Mouse (Mus musculus) heart, embryonic 12.5 days (tissue): ENCODE data around the gene Ppp6r2. TPM values are rescaled to one million over a fixed set of nuclear protein-coding genes. Genes with fewer than 3 reads are reported as not detected.
A peak's percentile ranks its signal among the peaks of the same experiment; 100 is the strongest.

ENCODE experiments used
- ATAC-seq: fragments of 200-750 bp; cut with Nextera tagmentation; 2 replicates; pipeline ENCODE4 v1.8.0; 2017; ENCODE audit warnings: moderate TSS enrichment, moderate library complexity; ENCODE audit not compliant: insufficient number of reproducible peaks, low FRiP score
- H3K27ac ChIP-seq: fragments of 300-500 bp; sonication (generic); 2 replicates; pipeline ENCODE4 v1.5.1; 2016; ENCODE audit warnings: mild to moderate bottlenecking, moderate library complexity; ENCODE audit not compliant: poor library complexity, severe bottlenecking
- H3K27me3 ChIP-seq: fragments of 300-500 bp; sonication (generic); replicated peaks from 2 replicates; pipeline ENCODE4 v1.6.1; 2016; ENCODE audit warnings: mild to moderate bottlenecking, moderate library complexity
- H3K36me3 ChIP-seq: fragments of 300-500 bp; sonication (generic); 2 replicates; pipeline ENCODE4 v1.6.1; 2016; ENCODE audit warnings: mild to moderate bottlenecking, moderate library complexity
- H3K4me1 ChIP-seq: fragments of 300-500 bp; sonication (generic); replicated peaks from 2 replicates; pipeline ENCODE4 v1.6.1; 2016; ENCODE audit warnings: mild to moderate bottlenecking
- H3K4me2 ChIP-seq: fragments of 300-500 bp; sonication (generic); 2 replicates; pipeline ENCODE4 v1.6.1; 2016; ENCODE audit warnings: mild to moderate bottlenecking, moderate library complexity
- H3K4me3 ChIP-seq: fragments of 300-500 bp; sonication (generic); 2 replicates; pipeline ENCODE4 v1.5.1; 2016; ENCODE audit warnings: mild to moderate bottlenecking
- H3K9ac ChIP-seq: fragments of 300-500 bp; sonication (generic); 2 replicates; pipeline ENCODE4 v1.6.1; 2016; ENCODE audit warnings: mild to moderate bottlenecking, moderate library complexity
- H3K9me3 ChIP-seq: fragments of 300-500 bp; sonication (generic); replicated peaks from 2 replicates; pipeline ENCODE4 v1.6.1; 2016; ENCODE audit warnings: mild to moderate bottlenecking, moderate library complexity
- WGBS: fragments of 180-500 bp; shearing (Covaris S2); methylation state at CpG from one replicate; pipeline ENCODE4 v1.1.7; 2016; 5-methylcytosine and 5-hydroxymethylcytosine counted together
- polyA plus RNA-seq: library from polyadenylated mRNA; unstranded; fragments of >200 nt; fragmentation: Nextera tagmentation; extraction: Ambion mirVana; gene quantifications from 2 replicates; pipeline ENCODE4 v1.2.1, GENCODE M21; 2016

Ppp6r2 gene
- polyA plus RNA-seq, 1 experiment from 2014 or later = 25.9 TPM

- Histone ChIP-seq H3K27me3 (no peaks in the 10 kb centered on the region), H3K36me3 (peaks cover 12% of the 10 kb centered on the region), H3K4me3 (peak overlapping the region; percentile 97), H3K9ac (peak overlapping the region; percentile 95), H3K27ac (no peak overlapping the region), H3K4me1 (peaks cover 29% of the 10 kb centered on the region), H3K9me3 (no peaks in the 10 kb centered on the region; the same call in 1 of the 2 replicates), H3K4me2 (peak overlapping the region; percentile 97)
- ATAC-seq = no peak
- 65% methylated on average over 6 of the region's 6 CpGs for WGBS
Observed at GRCm38 (mm10) chr15:89212495-89212894, 1.1 kb downstream of the Ppp6r2 start.

- Histone ChIP-seq H3K9ac (no peak overlapping the region), H3K36me3 (peaks cover 12% of the 10 kb centered on the region), H3K4me1 (peaks cover 29% of the 10 kb centered on the region), H3K4me3 (no peak overlapping the region), H3K27ac (no peak overlapping the region), H3K9me3 (no peaks in the 10 kb centered on the region; the same call in 1 of the 2 replicates), H3K27me3 (no peaks in the 10 kb centered on the region), H3K4me2 (no peak overlapping the region)
- no peak for ATAC-seq
- 60% methylated on average over 3 of the region's 3 CpGs for WGBS
Observed at GRCm38 (mm10) chr15:89213517-89213916, 2.2 kb downstream of the Ppp6r2 start.

- Histone ChIP-seq H3K4me3 (no peak overlapping the region), H3K27me3 (no peaks in the 10 kb centered on the region), H3K36me3 (peaks cover 12% of the 10 kb centered on the region), H3K4me2 (no peak overlapping the region), H3K9ac (no peak overlapping the region), H3K9me3 (no peaks in the 10 kb centered on the region; the same call in 1 of the 2 replicates), H3K27ac (no peak overlapping the region), H3K4me1 (peaks cover 29% of the 10 kb centered on the region)
- 89% methylated on average over 3 of the region's 3 CpGs for WGBS
- ATAC-seq = no peak
Observed at GRCm38 (mm10) chr15:89214953-89215352, 3.6 kb downstream of the Ppp6r2 start.

DNA sequence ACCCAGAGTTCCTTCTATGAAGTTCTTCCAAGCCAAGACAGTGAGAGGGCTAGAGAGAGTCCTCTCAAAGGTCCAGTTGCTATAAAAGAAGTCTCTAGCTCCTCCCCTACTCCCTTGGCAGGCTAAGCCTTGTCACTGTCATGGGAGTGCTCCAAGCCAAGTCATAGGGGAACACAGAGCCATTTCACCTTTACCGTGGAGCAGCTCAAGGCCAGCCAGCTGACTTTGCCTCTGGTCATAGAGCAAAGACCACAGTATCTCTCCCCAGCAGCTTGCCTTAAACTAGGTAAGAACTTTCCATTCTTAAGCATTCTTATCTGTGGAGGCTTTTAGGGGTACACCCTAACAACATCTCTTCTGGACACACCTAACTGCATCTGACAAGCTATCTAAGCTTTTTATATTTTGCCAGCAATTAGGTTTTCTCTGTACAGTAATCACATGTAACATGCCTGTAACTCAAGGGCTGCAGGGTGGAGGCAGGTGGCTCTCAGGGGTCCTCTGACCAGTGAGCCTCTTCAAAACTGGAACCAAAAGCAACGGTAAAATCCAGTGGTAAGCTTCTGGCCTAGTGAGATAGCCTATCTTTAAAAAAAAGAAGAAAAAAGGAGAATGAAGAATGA is 4.4 kb downstream of the Ppp6r2 start:
- no peak overlapping the region for H3K4me2 ChIP-seq
- H3K36me3 ChIP-seq = peaks cover 12% of the 10 kb centered on the region
- no peak overlapping the region for H3K4me3 ChIP-seq
- H3K27ac ChIP-seq = peak overlapping the region; percentile 40
- no peaks in the 10 kb centered on the region for H3K27me3 ChIP-seq
- H3K9ac ChIP-seq = no peak overlapping the region
- ATAC-seq = no peak
- H3K9me3 ChIP-seq = no peaks in the 10 kb centered on the region; the same call in 1 of the 2 replicates
- 61% methylated on average over 2 of the region's 2 CpGs for WGBS
- peaks cover 29% of the 10 kb centered on the region for H3K4me1 ChIP-seq

DNA sequence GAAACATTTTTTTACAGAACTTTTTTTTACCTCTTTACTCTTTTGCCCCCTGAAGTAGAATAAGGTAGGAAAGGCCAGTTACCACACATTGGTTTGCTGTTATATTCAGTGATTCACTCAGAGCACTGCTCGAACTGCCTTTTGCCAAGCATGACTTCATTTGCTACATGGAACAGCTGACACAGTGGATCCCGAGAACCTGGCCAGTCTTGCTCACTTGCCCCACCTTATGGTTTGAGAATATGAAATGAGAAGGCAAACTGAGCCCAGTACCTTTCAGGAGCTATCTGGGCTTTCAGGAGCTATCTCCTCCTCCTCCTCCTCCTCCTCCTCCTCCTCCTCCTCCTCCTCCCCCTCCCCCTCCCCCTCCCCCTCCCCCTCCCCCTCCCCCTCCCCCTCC is 22.2 kb downstream of the Ppp6r2 start:
- Histone ChIP-seq H3K36me3 (peaks cover 5% of the 10 kb centered on the region), H3K4me1 (no peaks in the 10 kb centered on the region), H3K27me3 (no peaks in the 10 kb centered on the region), H3K4me3 (no peak overlapping the region), H3K9ac (no peak overlapping the region), H3K4me2 (no peak overlapping the region), H3K9me3 (no peaks in the 10 kb centered on the region), H3K27ac (no peak overlapping the region)
- WGBS = 42% methylated on average over 2 of the region's 2 CpGs
- ATAC-seq = no peak

- H3K36me3 ChIP-seq = peaks cover 5% of the 10 kb centered on the region
- no peak overlapping the region for H3K9ac ChIP-seq
- no peak overlapping the region for H3K4me2 ChIP-seq
- H3K4me1 ChIP-seq = peaks cover 3% of the 10 kb centered on the region
- ATAC-seq = no peak
- no peak overlapping the region for H3K4me3 ChIP-seq
- no peaks in the 10 kb centered on the region for H3K27me3 ChIP-seq
- no peak overlapping the region for H3K27ac ChIP-seq
- WGBS = 89% methylated on average over 4 of the region's 4 CpGs
- H3K9me3 ChIP-seq = no peaks in the 10 kb centered on the region
Observed at GRCm38 (mm10) chr15:89234052-89234451, 22.7 kb downstream of the Ppp6r2 start.

GRCm38 (mm10) chr15:89239751-89240392 is 28.5 kb downstream of the Ppp6r2 start:
- Histone ChIP-seq H3K9ac (no peak overlapping the region), H3K27me3 (no peaks in the 10 kb centered on the region), H3K9me3 (no peaks in the 10 kb centered on the region), H3K27ac (peak overlapping the region; percentile 61), H3K4me3 (no peak overlapping the region), H3K36me3 (peaks cover 21% of the 10 kb centered on the region), H3K4me2 (no peak overlapping the region), H3K4me1 (peaks cover 12% of the 10 kb centered on the region)
- ATAC-seq = no peak
- WGBS = 48% methylated on average over 3 of the region's 3 CpGs

DNA sequence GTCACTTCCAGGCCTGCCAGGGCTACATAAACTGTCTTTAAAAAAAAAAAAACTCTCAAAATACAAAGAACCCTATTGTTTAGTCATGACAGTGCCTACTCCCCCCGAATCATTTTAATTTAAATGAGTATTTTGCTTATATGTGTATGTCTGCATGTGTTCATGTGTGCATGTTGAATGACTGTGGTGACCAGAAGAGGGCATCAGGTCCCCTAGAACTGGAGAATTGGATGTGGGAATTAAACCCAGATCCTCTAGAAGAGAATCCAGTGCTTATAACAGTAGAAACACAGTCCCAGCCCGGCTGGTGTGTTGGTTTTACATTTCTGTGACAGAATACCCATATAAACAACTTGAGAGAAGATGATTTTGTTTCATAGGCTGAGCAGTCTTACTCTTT is 29.7 kb downstream of the Ppp6r2 start:
- H3K4me1 ChIP-seq = peaks cover 12% of the 10 kb centered on the region
- H3K4me2 ChIP-seq = no peak overlapping the region
- ATAC-seq = no peak
- H3K4me3 ChIP-seq = no peak overlapping the region
- no peaks in the 10 kb centered on the region for H3K9me3 ChIP-seq
- H3K36me3 ChIP-seq = peaks cover 24% of the 10 kb centered on the region
- 74% methylated on average over 2 of the region's 2 CpGs for WGBS
- H3K27me3 ChIP-seq = no peaks in the 10 kb centered on the region
- no peak overlapping the region for H3K27ac ChIP-seq
- no peak overlapping the region for H3K9ac ChIP-seq

DNA sequence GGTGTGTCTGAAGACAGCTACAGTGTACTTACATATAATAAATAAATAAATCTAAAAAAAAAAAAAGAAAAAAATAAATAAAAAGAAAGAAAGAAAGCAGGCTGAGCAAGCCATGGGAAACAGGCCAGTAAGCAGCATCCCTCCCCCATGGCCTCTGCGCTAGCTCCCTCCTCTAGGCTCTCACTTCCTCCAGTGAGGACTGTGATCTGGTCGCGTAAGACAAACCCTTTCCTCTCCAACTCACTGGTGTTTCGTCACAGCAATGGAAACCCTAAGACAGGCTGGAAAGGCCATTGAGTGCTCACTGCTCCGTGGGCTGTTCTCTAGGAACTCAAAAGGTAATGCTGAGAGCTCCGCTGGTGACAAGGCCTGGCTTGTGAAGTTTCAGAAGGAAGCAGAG is 37.7 kb downstream of the Ppp6r2 start:
- peaks cover 19% of the 10 kb centered on the region for H3K36me3 ChIP-seq
- H3K4me1 ChIP-seq = no peaks in the 10 kb centered on the region
- no peak for ATAC-seq
- WGBS = 84% methylated on average over 6 of the region's 6 CpGs
- no peak overlapping the region for H3K4me3 ChIP-seq
- no peak overlapping the region for H3K9ac ChIP-seq
- no peak overlapping the region for H3K4me2 ChIP-seq
- no peak overlapping the region for H3K27ac ChIP-seq
- no peaks in the 10 kb centered on the region for H3K9me3 ChIP-seq
- no peaks in the 10 kb centered on the region for H3K27me3 ChIP-seq

GRCm38 (mm10) chr15:89255330-89255729 is 44.0 kb downstream of the Ppp6r2 start:
- Histone ChIP-seq H3K4me1 (no peaks in the 10 kb centered on the region), H3K9ac (no peak overlapping the region), H3K27me3 (no peaks in the 10 kb centered on the region), H3K4me3 (no peak overlapping the region), H3K9me3 (no peaks in the 10 kb centered on the region), H3K4me2 (no peak overlapping the region), H3K36me3 (peaks cover 57% of the 10 kb centered on the region), H3K27ac (no peak overlapping the region)
- 86% methylated on average over 4 of the region's 4 CpGs for WGBS
- no peak for ATAC-seq

DNA sequence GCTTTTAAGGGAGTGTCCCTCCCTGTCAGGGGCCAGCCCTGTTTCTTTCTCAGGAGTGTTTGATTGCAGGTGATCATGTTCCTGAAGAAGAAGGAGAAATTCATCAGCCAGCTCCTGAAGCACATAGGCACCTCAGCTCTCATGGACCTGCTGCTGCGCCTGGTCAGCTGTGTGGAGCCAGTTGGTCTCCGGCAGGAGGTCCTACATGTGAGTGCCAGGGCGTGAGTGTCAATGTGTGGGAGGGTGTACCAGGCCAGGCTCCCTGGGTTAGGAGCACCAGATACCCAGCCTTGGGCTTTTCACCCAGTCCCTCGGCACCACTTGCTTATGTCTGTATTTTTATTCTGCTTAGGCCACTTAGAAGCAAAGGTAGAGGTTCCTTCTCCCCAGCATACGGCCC is 47.6 kb downstream of the Ppp6r2 start:
- no peak for ATAC-seq
- Histone ChIP-seq H3K9ac (no peak overlapping the region), H3K36me3 (peaks cover 72% of the 10 kb centered on the region), H3K4me1 (no peaks in the 10 kb centered on the region), H3K4me3 (no peak overlapping the region), H3K4me2 (no peak overlapping the region), H3K27ac (no peak overlapping the region), H3K9me3 (no peaks in the 10 kb centered on the region), H3K27me3 (no peaks in the 10 kb centered on the region)
- WGBS = 89% methylated on average over 5 of the region's 5 CpGs

DNA sequence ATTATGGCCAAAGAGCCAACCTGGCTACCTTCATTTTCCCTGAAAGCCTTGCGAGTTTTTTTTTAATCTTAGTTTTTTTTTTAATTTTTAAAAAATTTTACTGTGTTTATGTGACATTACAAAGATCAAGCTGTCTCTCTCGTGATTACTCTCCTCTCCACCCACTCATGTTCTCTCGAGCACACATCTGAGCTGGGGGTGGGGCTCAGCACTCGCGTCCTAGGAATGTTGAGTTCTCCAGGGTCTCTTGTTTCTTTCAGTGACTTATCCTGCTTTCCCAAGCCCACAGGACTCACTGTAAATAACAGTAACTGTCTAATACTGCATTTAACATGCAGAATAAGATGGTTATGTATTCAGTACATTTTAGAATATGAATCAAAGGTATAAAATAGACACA is 53.1 kb downstream of the Ppp6r2 start:
- no peak overlapping the region for H3K9ac ChIP-seq
- peaks cover 70% of the 10 kb centered on the region for H3K36me3 ChIP-seq
- no peaks in the 10 kb centered on the region for H3K4me1 ChIP-seq
- H3K4me3 ChIP-seq = no peak overlapping the region
- no peaks in the 10 kb centered on the region for H3K27me3 ChIP-seq
- H3K27ac ChIP-seq = no peak overlapping the region
- H3K4me2 ChIP-seq = no peak overlapping the region
- no peak for ATAC-seq
- WGBS = 69% methylated on average over 5 of the region's 5 CpGs
- no peaks in the 10 kb centered on the region for H3K9me3 ChIP-seq
